ENCODE assay signal across 8 mouse cellular contexts in the genomic region with DNA sequence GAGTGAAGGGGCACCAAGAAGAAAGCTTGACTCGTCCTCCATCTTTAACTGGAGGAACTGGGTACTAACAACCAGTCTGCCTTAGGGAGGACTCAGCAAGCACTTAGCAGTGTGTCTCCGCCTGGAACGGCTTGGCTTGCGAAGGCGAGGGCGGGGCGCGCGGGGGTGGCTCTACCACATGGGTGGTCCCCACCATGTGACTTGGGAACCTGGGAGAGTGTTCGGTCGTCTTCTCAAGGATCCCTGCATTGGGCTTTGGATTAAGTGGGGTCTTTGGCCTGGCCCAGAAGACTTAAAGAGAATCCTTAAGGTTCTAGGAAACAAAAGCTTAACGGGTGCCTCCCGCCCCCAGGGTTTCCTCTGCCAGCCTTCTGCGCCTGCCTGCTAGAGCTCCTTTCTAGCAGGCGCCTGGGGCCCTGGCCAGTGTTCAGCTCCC. TPM values are rescaled to one million over a fixed set of nuclear protein-coding genes. Genes with fewer than 3 reads are reported as not detected.
A peak's percentile ranks its signal among the peaks of the same experiment; 100 is the strongest.
DNase-seq lines count a peak whose midpoint lies in the region; ATAC-seq and TF ChIP-seq lines count a peak whose summit lies in the region.

No protein-coding gene starts in this region.

- WGBS in cerebellum, adult 2 months = 3% methylated on average over 15 of the region's 15 CpGs
- WGBS in forebrain, embryonic 16.5 days = under 1% methylated on average over 15 of the region's 15 CpGs

- H3K27ac ChIP-seq in cerebellum, adult 2 months (ENCODE audit: insufficient read depth, low read length) = peak overlapping the region; percentile 87
- H3K27ac ChIP-seq in forebrain, embryonic 16.5 days (ENCODE audit: low read length) = peak overlapping the region; percentile 26
- H3K27ac ChIP-seq in left cerebral cortex, adult 2 months = peak overlapping the region; percentile 77

- H3K27me3 ChIP-seq in cerebellum, adult 2 months (ENCODE audit: control insufficient read depth, insufficient read depth, low read length) = no peaks in the 10 kb centered on the region
- H3K27me3 ChIP-seq in forebrain, embryonic 16.5 days (replicated peaks; ENCODE audit: control insufficient read depth, insufficient read depth, low read length) = no peaks in the 10 kb centered on the region

- peak; percentile 90 for ATAC-seq in forebrain, embryonic 16.5 days

- DNase-seq in NIH3T3 (ENCODE audit: low read depth) = peak; percentile 62
- peak; percentile 77 to 80 for DNase-seq in cerebellum, adult 2 months
- peak; percentile 64 to 69 for DNase-seq in heart, postnatal 10 days
- peak; percentile 75 to 77 for DNase-seq in left cerebral cortex, adult 2 months (ENCODE audit: extremely low spot score in 1 of 2, low spot score in 2 of 2)
- peak; percentile 54 for DNase-seq in lung, postnatal 14 days
- DNase-seq in right cerebral cortex, adult 18-20 months = peak; percentile 81
- no peak for DNase-seq in B cell, adult 2 months

- TF ChIP-seq POLR2A in cerebellum, adult 2 months (IDR thresholded peaks at IDR 0.05; ENCODE audit: borderline replicate concordance, insufficient read depth, low read length) = peak; percentile 46; the same call in 1 of the 2 replicates

- H3K4me2 ChIP-seq in forebrain, embryonic 16.5 days (ENCODE audit: low read length) = peak overlapping the region; percentile 47

- peaks cover 18% of the 10 kb centered on the region for H3K4me1 ChIP-seq in cerebellum, adult 2 months (ENCODE audit: control insufficient read depth, insufficient read depth, low read length)
- peaks cover 19% of the 10 kb centered on the region for H3K4me1 ChIP-seq in forebrain, embryonic 16.5 days (replicated peaks; ENCODE audit: control insufficient read depth, insufficient read depth, low read length)

- H3K36me3 ChIP-seq in forebrain, embryonic 16.5 days (ENCODE audit: control insufficient read depth, insufficient read depth) = no peaks in the 10 kb centered on the region

- intact Hi-C loops in heart, postnatal 10 days (cut with DNase I) = no loop called here
- intact Hi-C loops in left cerebral cortex, adult 2 months (cut with DNase I) = no loop called here

- H3K9ac ChIP-seq in forebrain, embryonic 16.5 days (replicated peaks; ENCODE audit: low read depth, low read length) = peak overlapping the region; percentile 46

- no peak for TF ChIP-seq CTCF in cerebellum, adult 2 months (IDR thresholded peaks at IDR 0.05; ENCODE audit: borderline replicate concordance, insufficient read depth, low read depth, low read length)
- TF ChIP-seq CTCF in left cerebral cortex, adult 2 months (IDR thresholded peaks at IDR 0.05) = no peak

- no peaks in the 10 kb centered on the region for H3K9me3 ChIP-seq in forebrain, embryonic 16.5 days (ENCODE audit: control insufficient read depth, low read length)

- peak overlapping the region; percentile 52 for H3K4me3 ChIP-seq in cerebellum, adult 2 months (replicated peaks; ENCODE audit: insufficient read depth, low read depth, low read length)
- H3K4me3 ChIP-seq in forebrain, embryonic 16.5 days (replicated peaks; ENCODE audit: low read length) = peak overlapping the region; percentile 36
- H3K4me3 ChIP-seq in left cerebral cortex, adult 2 months = peak overlapping the region; percentile 35

RNA-seq across cellular contexts. Expression of a gene that starts 16.4 kb away (rescaled TPM):
- 12.6 and 13.6 TPM in 2 replicates for polyA plus RNA-seq in cerebellum, adult 2 months (2012; rRNA removed)
- polyA plus RNA-seq in forebrain, embryonic 16.5 days (2015; fragmentation: Nextera tagmentation; extraction: Ambion mirVana) = 11.5 and 11.7 TPM in 2 replicates
- 10 to 100 TPM; 24.2 to 27.3 TPM for total RNA-seq in heart, postnatal 10 days (2021)
- 1 to 10 TPM; 9.0 to 9.2 TPM for total RNA-seq in left cerebral cortex, adult 2 months (2021)

RNA-seq across cellular contexts. Expression of a gene that starts 24.9 kb away (rescaled TPM):
- polyA plus RNA-seq in cerebellum, adult 2 months (2012; rRNA removed) = 27.2 and 27.9 TPM in 2 replicates
- 4.7 and 6.1 TPM in 2 replicates for polyA plus RNA-seq in forebrain, embryonic 16.5 days (2015; fragmentation: Nextera tagmentation; extraction: Ambion mirVana)
- total RNA-seq in heart, postnatal 10 days (2021) = 1 to 10 TPM in 1 of 2 experiments, under 1 TPM in 1; 0.82 to 1.1 TPM
- 10 to 100 TPM; 27.5 to 28.2 TPM for total RNA-seq in left cerebral cortex, adult 2 months (2021)

RNA-seq across cellular contexts. Expression of a gene that starts 48.9 kb away (rescaled TPM):
- polyA plus RNA-seq in cerebellum, adult 2 months (2012; rRNA removed) = 123 and 125 TPM in 2 replicates
- 11.2 and 17.0 TPM in 2 replicates for polyA plus RNA-seq in forebrain, embryonic 16.5 days (2015; fragmentation: Nextera tagmentation; extraction: Ambion mirVana)
- total RNA-seq in heart, postnatal 10 days (2021) = 10 to 100 TPM; 14.9 to 18.0 TPM
- total RNA-seq in left cerebral cortex, adult 2 months (2021) = 100 to 1,000 TPM; 137 to 141 TPM

Comparison
In these comparisons a context has a peak if more than half of its experiments do, and no peak if none do; other contexts are left out.
1. DNase-seq: peak in NIH3T3 (single experiment), cerebellum, adult 2 months (2 of 2), heart, postnatal 10 days (2 of 2), left cerebral cortex, adult 2 months (2 of 2), lung, postnatal 14 days (single experiment) and right cerebral cortex, adult 18-20 months (single experiment); none in B cell, adult 2 months (0 of 2).
2. H3K27ac ChIP-seq: peak in every context shown above with its lines; median percentile 87 in cerebellum, adult 2 months; 77 in left cerebral cortex, adult 2 months; 26 in forebrain, embryonic 16.5 days.
3. RNA of a gene that starts 24.9 kb away (total RNA-seq): 27.5 to 28.2 TPM in left cerebral cortex, adult 2 months; 0.82 to 1.1 TPM in heart, postnatal 10 days; every median in the first group is over 10 times any median in the second.
4. RNA of a gene that starts 48.9 kb away (total RNA-seq): 137 to 141 TPM in left cerebral cortex, adult 2 months; 14.9 to 18.0 TPM in heart, postnatal 10 days; every median in the first group is over 4 times any median in the second.
5. Peak in every context shown above with its lines, with median percentiles within 50 percentile points of each other: H3K4me3 ChIP-seq.